Mouse (Mus musculus): ENCODE measurements around the gene Dync1i1. TPM values are rescaled to one million over a fixed set of nuclear protein-coding genes. Genes with fewer than 3 reads are reported as not detected.

The Dync1i1 gene
- total and polyA plus RNA-seq, 3 experiments, result not detected

DNA sequence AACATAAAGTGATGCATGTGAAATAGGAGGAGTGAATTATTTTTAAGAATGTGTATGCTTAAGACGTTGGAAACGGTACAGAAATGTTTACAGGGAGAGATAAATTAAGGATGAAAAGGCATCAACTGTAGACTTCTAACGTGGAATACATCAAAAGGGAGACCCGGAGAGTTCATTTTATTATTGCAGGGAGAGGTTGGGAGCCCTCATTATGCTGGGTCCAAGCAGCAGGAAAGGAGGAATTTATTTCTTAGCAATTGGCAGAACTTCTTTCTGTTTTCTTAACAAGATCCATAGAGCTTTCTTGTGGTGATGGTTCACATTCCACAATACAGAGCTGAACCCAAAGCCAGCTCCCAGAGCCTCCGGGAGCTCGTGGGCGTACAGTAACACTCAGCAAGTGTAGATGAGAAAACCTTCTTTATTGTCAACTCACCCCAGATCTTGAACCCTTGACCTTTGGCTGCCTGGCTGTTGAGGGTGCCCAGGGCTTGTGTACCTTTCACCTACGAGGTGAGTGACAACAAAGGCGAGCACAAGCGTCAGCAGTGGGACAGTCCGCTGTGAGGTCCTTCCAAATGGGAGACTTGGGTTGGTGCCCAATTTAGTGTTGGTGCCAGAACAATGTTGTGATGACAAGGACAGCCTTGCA is 77.5 kb downstream of the Dync1i1 start:
- Histone ChIP-seq H3K36me3 (ENCODE audit: control insufficient read depth in 1 of 2, insufficient read depth in 2 of 2, low read length in 2 of 2) (no peaks in the 10 kb centered on the region), H3K79me2 (ENCODE audit: control insufficient read depth, insufficient read depth, low read length, poor library complexity) (no peaks in the 10 kb centered on the region), H3K9me3 (replicated peaks; ENCODE audit: insufficient read depth, low read length) (no peaks in the 10 kb centered on the region), H3K27me3 (ENCODE audit: control insufficient read depth in 1 of 2, insufficient read depth in 2 of 2, low read length in 2 of 2) (no peaks in the 10 kb centered on the region), H3K27ac (ENCODE audit: control insufficient read depth, low read depth, low read length) (no peak overlapping the region), H3K4me1 (ENCODE audit: control insufficient read depth in 1 of 2, insufficient read depth in 2 of 2, low read length in 2 of 2) (no peaks in the 10 kb centered on the region), H3K9ac (ENCODE audit: control insufficient read depth, low read depth, low read length, poor library complexity, severe bottlenecking) (no peak overlapping the region), H3K4me3 (ENCODE audit: control insufficient read depth in 1 of 2, insufficient read depth in 1 of 2, low read depth in 2 of 2, low read length in 2 of 2) (no peak overlapping the region)
- DNase-seq (ENCODE audit: low read depth, low spot score), result no peak
- TF ChIP-seq TBP (IDR thresholded peaks at IDR 0.05; ENCODE audit: low read depth, low read length) (no peak), CHD2 (IDR thresholded peaks at IDR 0.05; ENCODE audit: low read length) (no peak), TAL1 (IDR thresholded peaks at IDR 0.05; ENCODE audit: low read length) (no peak), MYC (IDR thresholded peaks at IDR 0.05; ENCODE audit: low read depth, low read length) (no peak), HCFC1 (IDR thresholded peaks at IDR 0.05; ENCODE audit: low read depth, low read length) (no peak), MAFK (IDR thresholded peaks at IDR 0.05; ENCODE audit: borderline replicate concordance, low read depth, low read length) (no peak), POLR2AphosphoS2 (IDR thresholded peaks at IDR 0.05; ENCODE audit: low read length) (no peak), E2F4 (IDR thresholded peaks at IDR 0.05; ENCODE audit: borderline replicate concordance, low read depth, low read length) (no peak), SIN3A (IDR thresholded peaks at IDR 0.05; ENCODE audit: low read length) (no peak), CTCF (IDR thresholded peaks at IDR 0.05 in 2 of 3, conservative IDR thresholded peaks at IDR 0.05 in 1 of 3; ENCODE audit: control insufficient read depth in 1 of 3, insufficient read depth in 1 of 3, low read depth in 2 of 3, low read length in 3 of 3, poor library complexity in 1 of 3, severe bottlenecking in 1 of 3) (no peak), GATA1 (IDR thresholded peaks at IDR 0.05; ENCODE audit: low read depth, low read length) (no peak), USF2 (IDR thresholded peaks at IDR 0.05; ENCODE audit: borderline replicate concordance in 1 of 2, insufficient read depth in 1 of 2, low read depth in 1 of 2, low read length in 2 of 2) (no peak), RCOR1 (IDR thresholded peaks at IDR 0.05; ENCODE audit: low read depth, low read length) (no peak), ZNF384 (IDR thresholded peaks at IDR 0.05; ENCODE audit: low read depth, low read length) (no peak), JUND (IDR thresholded peaks at IDR 0.05; ENCODE audit: low read depth, low read length) (no peak), MXI1 (IDR thresholded peaks at IDR 0.05; ENCODE audit: low read depth, low read length) (no peak), POLR2A (IDR thresholded peaks at IDR 0.05; ENCODE audit: control insufficient read depth in 1 of 2, insufficient read depth in 1 of 2, low read depth in 1 of 2, low read length in 2 of 2, poor library complexity in 1 of 2) (no peak), ELF1 (IDR thresholded peaks at IDR 0.05; ENCODE audit: low read depth, low read length) (no peak)

DNA sequence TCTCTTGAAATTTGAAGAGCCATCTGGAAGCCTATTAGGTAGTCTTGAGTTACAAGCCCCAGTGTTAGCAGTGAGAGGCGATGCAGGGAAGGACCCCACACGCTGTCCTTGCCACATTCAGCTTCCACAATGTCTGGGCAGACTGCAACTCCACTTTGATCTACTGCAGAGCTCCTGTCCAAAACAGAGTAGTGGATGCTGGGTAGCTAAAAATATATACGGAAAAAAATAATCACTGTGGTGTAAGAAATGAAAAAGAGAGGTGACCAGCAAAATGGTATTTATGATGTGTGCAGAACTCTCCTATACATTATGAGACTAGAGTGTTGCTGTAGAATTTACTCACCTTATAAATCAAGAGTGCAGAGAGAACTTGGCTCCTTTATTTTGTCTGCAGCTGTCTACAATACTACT is 82.6 kb downstream of the Dync1i1 start:
- Histone ChIP-seq H3K27ac (ENCODE audit: control insufficient read depth, low read depth, low read length) (no peak overlapping the region), H3K9ac (ENCODE audit: control insufficient read depth, low read depth, low read length, poor library complexity, severe bottlenecking) (no peak overlapping the region), H3K4me3 (ENCODE audit: control insufficient read depth in 1 of 2, insufficient read depth in 1 of 2, low read depth in 2 of 2, low read length in 2 of 2) (no peak overlapping the region), H3K9me3 (replicated peaks; ENCODE audit: insufficient read depth, low read length) (no peaks in the 10 kb centered on the region), H3K79me2 (ENCODE audit: control insufficient read depth, insufficient read depth, low read length, poor library complexity) (no peaks in the 10 kb centered on the region), H3K4me1 (ENCODE audit: control insufficient read depth in 1 of 2, insufficient read depth in 2 of 2, low read length in 2 of 2) (no peaks in the 10 kb centered on the region), H3K36me3 (ENCODE audit: control insufficient read depth in 1 of 2, insufficient read depth in 2 of 2, low read length in 2 of 2) (no peaks in the 10 kb centered on the region), H3K27me3 (ENCODE audit: control insufficient read depth in 1 of 2, insufficient read depth in 2 of 2, low read length in 2 of 2) (no peaks in the 10 kb centered on the region)
- no peak for TF ChIP-seq MAX (IDR thresholded peaks at IDR 0.05; ENCODE audit: low read length)
- TF ChIP-seq MYC (IDR thresholded peaks at IDR 0.05; ENCODE audit: low read depth, low read length), result no peak
- no peak for TF ChIP-seq MAZ (IDR thresholded peaks at IDR 0.05; ENCODE audit: low read depth, low read length)
- no peak for TF ChIP-seq SMC3 (IDR thresholded peaks at IDR 0.05; ENCODE audit: low read depth, low read length)
- no peak for TF ChIP-seq MAFK (IDR thresholded peaks at IDR 0.05; ENCODE audit: borderline replicate concordance, low read depth, low read length)
- no peak for TF ChIP-seq HCFC1 (IDR thresholded peaks at IDR 0.05; ENCODE audit: low read depth, low read length)
- no peak for TF ChIP-seq ELF1 (IDR thresholded peaks at IDR 0.05; ENCODE audit: low read depth, low read length)
- TF ChIP-seq MXI1 (IDR thresholded peaks at IDR 0.05; ENCODE audit: low read depth, low read length), result no peak
- DNase-seq (ENCODE audit: low read depth, low spot score), result no peak
